Mouse (Mus musculus): ENCODE data around the gene Prkn.

Gene Prkn

DNA sequence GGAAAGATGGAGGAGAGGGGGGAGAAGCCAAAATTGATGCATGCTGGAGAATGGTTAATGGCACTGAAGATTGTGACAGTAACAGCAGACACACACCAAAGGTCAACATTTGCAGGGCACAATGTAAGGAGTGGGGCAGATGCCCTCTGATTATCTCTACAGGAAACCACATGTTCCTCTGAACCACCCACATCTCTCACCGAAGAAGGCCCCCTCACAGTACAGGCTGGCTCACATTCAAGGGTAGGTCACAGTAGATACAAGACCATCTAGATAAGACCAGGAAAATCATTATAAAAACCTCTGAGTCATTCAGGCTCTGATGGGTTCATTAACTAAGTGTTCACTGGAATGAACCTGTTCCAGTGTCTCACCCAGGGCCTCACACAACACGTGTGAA, 1005.3 kb downstream of the Prkn start:
- no peak for DNase-seq (ENCODE audit: low spot score)

DNA sequence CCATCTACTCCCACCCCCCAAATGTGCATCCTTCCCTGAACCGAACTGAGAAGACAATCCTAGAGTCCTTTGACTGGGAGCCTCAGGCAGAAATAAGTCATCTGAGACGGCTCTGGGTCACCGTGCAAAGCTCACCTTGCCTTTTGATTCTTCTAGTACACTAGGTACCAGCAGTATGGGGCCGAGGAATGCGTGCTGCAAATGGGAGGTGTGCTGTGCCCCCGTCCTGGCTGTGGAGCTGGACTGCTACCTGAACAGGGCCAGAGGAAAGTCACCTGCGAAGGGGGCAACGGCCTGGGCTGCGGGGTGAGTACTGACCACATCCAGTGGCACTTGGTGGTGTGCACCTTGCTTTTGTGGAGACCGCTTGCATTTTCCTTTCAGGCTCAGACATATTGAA, 1014.4 kb downstream of the Prkn start:
- DNase-seq (ENCODE audit: low spot score), result no peak

DNA sequence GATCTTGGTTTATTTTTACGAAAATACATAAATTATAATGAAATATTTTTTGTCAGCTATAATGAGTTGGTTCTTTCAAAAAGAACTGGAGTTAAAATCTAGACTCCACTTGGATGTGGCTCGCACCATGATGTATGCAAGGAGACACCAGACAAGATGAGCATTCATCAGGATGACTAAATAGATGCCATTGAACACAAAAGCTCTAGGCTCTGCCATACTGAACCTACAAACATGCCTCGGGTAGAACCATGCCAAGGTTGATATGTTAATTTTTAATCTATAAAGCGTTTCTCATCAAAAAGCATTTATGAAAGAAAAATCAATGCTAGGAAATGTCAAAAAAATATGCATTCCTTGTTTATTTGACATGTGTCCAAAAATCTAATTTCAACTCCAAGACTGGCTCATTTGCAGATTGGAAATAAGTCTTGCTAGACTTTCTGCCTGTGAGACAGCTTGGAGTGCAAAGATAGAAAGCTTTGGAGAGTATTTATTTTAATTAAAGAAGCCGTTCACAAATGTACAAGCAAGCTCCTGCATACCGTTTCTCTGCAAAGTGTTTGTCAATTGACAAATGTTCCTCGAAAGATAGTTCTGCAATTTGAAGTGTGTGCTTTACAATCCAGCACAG, 1018.7 kb downstream of the Prkn start:
- no peak for DNase-seq (ENCODE audit: low spot score)

DNA sequence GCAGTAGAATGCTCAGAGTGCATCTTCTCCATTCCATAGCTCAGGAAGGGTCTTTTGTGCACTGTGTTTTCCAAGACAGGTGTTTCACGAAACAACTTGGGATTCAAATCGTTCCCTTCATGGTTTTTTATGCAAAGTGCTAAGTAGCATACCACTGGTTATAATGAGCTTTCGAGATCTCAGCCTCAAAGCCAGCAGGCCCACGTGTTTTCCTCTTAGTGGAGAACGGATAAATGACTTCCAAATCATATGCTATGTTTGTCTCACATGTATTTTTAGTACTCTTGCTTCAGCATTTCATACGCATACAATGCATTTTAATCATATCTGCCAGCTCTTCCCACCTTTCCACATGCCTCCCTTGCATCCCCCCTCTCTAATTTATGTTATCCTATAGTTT, 1021.0 kb downstream of the Prkn start:
- DNase-seq (ENCODE audit: low spot score), result no peak

DNA sequence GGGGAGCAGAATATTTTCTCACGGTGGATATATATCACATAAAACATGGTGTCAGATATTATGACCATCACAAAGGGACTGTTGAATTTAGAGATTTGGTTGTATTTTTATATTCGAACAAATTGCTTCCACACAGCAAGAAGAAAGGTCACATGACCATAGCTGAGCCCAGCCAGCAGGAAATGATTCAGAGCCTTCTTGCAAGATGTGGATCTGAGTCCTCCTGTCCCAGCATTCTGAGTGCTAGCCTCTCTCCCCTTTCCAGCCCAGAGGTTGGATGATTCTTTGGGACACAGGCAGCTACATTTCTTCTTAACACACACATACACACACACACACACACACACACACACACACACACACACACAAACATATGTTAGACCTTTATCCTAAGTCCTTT, 1022.2 kb downstream of the Prkn start:
- DNase-seq (ENCODE audit: low spot score), result no peak

DNA sequence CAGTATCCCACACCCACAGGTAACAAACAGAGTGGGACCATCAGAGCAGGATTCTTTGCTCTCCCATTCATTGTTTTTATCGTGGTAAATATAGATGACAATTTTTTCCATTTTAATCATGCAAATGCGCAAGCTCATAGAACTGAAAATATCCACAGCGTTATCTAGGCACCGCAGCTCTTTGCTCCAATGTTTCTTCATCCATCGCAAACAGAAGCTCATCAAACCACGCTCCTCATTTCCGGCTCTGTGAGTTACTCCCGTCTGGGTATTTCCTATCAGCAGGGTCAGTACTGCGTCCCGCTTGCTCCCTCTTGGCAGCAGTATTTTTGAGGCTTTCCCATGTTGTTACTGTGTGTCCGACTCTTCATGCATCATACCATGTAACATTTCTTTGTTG, 1022.8 kb downstream of the Prkn start:
- DNase-seq (ENCODE audit: low spot score), result no peak

DNA sequence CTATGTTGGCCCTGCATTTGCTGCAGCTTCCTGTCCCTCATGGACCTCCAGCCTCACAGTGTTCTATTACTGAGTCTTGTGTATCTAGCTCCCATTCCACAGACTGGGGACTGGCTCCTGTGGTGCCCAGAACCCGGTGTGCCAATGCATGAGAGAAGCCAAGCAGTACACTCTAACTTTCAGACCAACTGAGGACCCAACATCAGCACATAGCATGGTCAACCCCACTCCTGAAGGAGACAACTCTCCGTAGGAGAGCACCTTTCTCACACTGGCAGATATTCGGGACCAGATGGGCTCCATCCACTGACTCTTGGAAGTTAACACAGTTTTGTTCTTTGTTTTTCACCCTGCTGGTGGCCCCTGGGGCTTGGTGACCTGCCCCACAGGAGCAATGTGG, 1026.0 kb downstream of the Prkn start:
- no peak for DNase-seq (ENCODE audit: low spot score)

DNA sequence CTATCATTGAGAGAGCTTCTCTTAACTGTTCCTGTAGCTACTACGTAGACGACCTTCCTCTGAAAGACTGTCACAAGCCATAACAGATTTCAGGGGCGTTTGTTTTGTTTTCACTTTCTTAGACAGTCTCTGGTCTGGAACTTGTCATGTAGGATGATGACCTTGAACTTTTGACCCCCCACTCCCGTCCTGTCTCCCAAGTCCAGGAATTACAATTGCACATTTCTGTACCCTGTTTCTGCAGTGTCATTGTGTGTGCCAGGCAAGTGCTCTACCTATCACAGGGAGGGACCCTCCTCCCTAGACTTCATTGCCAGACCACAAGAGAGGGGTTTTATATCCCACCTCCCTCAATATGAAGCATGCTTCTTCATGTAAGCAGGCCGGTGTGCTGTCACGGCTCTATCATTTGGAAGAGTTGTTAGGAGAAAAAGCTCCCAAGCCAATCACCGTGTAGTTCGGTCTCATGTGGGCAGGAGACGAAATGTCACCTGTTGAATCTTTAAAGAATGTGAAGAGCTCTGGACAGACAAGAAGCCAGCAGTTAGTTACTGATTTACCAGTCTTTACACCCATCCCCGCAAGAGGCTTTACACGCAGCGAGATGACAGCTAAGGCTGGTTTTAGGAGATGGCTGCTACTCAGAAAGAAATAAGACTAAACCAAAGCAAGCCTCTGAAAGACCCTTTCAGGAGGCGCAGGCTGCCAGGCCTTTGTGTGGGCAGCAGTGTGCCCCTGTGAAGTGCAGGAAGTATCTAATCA, 1027.3 kb downstream of the Prkn start:
- no peak for DNase-seq (ENCODE audit: low spot score)

DNA sequence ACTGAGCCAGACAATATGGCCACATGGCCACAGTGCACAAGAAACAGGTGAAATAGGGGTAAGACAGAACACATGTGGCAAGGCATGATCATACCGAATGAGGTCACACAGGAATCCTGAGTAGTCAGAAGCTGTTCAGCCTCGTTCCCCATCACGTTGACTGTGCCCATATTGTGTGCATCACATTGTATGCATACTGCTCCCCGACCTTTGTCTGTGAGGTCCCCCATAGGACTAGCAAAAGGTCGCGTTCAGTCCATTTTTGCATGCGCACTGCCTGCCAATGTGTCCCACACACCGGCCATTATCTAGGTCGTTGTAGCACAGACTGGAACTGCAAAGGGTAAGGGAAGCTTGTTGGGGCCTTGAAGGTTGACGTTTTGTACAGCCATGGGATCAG, 1030.4 kb downstream of the Prkn start:
- DNase-seq (ENCODE audit: low spot score), result no peak

DNA sequence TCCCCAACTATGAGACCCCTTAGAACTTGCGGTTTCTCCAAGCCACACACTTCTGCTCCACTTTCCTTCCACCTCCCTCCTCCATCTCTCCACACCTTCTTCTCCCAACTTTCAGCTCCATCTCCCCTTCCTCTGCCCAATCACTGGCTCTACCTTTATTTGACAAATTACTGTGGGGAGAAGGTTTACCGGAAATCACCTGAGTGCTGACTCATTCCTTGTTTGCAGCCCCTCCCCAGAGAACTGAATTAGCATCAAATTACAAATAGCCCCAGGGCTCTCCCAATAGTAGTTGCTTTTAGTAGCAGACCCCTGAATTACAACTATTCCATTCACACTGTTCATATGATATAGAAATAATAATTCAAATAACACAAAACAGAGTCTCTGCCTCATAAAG, 1036.1 kb downstream of the Prkn start:
- no peak for DNase-seq (ENCODE audit: low spot score)

DNA sequence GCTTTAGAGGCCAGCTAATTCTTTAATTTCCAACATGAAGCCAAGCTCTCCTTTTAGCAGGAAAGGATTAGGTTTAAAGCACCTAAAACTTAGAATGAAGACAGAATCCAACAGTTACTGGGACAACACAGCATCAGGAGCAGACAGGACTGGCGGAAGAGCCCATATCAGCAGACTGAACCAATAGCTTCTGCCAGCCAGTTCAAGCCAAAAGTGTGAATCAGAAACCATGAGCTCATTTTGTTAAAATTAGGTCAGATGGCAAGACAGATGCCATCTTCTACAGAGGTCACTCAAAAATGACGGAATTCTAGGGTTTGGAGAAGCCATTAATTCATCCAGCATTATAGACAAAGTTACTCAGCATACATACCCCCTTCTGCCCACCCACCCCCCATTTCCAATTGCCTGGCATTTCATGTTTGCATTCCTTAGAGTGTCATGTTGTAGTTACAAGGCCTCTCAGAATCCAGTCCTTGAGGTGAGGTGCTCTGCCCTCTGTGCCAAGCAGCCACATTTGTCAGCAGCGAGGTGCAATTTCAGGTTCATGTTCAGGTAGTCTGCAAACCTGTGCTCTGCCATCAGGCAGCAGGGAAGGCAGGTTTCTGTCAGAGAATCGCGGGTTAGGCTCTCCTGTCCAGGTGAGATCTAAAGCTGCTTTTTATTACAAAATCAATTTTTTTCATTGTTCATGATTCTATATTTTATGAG, 1041.1 kb downstream of the Prkn start:
- DNase-seq (ENCODE audit: low spot score), result no peak

DNA sequence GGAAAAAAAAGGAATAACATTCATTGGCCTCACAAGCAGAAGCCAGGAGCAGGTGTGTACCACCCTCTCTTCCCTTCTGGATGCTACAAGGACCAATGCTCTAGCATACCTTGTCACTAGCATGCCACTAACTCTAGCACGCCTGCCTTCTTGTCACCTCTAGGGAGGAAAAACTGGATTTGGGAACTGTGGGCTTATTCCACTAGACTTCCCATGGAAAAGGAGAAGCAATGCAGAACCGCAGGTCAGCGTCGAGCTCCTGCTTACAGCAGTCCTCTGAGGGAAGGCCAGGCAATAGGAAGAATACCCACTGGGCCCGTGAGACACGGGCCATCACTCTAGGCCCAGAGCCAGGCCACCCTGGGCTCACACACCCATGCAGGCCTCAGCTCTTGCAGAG, 1045.4 kb downstream of the Prkn start:
- no peak for DNase-seq (ENCODE audit: low spot score)

DNA sequence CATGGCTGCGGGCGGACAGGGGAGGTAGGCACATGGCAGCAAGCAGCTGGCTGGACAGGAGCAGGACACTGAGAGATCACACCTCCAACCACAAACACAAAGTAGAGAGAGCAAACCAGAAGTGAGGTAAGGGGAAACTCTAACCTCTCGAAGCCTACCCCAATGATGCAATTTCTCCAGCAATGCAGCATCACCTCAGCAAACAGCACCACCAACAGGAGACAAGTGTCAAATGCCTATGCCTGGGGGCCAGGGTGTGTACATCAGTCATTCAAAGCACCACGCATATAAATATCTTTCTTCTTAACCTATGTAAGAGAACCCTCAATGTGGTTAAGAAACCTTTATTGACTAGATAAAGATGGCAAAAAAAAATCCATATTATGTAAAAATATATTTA, 1046.8 kb downstream of the Prkn start:
- DNase-seq (ENCODE audit: low spot score), result no peak

DNA sequence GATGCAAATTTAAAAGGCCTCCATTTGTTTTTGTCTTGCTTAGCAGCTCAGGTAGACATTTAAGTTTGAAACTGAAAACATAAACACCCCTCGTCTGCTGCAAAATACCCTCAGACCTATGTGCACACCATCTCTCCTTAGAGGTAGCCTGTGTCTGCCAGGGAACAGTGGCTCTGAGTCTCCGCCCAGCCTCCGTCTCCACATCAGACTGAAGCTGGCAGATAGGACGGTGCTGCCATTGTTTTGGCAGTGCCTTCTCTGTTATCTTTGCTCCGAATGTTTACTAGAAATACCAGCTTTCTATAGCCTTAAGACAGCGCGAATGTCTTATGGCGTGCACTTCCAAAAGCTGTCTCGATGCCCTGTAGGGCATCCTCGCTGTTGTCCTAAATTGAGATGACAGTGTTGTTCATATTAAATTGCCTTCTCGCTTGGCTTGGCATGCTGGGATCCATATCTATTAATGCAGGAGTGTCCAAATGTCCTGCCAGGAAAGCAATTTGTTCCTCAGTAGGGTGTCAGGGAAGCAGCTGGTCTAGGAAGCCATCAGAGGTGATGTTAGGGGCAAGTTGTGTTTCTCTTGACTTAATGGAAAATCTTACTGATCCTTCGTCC, 1047.5 kb downstream of the Prkn start:
- DNase-seq (ENCODE audit: low spot score), result no peak

DNA sequence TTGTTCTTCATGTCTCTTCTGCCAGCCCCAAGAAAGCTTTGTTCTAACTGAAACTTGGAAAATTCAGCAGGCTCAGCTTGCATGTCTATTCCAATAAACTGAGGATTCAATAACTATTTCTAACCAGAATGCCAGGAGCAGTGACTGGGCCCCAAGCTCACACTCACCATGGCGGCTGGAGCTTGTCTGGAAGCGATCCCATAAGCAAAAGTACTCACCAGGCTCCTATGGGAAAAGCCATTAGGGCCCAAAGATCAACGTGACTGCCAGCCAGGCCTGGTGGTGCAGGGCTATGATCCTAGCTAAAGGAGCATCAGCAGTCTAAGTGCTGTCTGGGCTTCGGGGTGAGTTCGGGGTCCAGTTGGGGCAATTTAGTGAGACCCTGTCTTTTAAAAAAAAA, 1048.6 kb downstream of the Prkn start:
- DNase-seq (ENCODE audit: low spot score), result no peak

DNA sequence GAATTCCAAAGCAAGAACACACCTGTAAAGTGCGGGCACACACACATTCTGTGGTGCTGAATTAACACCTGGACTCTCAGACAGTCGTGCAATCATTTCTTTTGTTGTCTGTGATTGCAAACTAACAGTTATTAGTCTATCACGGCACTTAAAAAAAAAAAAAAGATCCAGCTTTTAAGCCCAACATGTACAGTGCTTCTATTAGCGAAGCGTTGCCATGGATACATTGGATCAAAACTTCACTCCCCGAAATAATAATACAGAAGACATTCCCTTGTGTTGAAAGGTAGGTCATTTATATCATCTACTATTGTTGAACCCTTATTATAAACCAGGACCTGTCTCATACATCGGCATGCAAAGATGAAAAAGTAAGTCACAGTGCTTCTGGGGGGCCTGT, 1060.1 kb downstream of the Prkn start:
- no peak for DNase-seq (ENCODE audit: low spot score)

DNA sequence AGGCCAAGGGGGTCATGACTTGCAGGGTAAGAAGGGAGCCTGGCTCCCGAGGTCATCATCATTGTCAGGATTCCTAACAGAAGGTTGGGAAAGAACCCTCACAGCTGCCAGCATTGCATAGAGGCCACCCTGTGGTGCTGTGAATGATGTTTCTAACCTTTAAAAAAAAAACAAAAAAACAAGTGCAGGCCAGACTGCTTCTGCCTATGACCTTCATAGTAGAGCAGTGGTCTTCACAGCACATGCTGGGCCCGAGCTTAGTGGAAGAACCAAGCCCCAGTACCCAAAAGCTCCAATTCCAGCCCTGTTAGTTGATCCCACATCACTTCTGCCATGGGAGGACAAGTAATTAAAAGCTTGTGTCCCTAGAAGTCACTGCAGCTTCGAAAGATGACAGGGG, 1061.5 kb downstream of the Prkn start:
- DNase-seq (ENCODE audit: low spot score), result no peak

DNA sequence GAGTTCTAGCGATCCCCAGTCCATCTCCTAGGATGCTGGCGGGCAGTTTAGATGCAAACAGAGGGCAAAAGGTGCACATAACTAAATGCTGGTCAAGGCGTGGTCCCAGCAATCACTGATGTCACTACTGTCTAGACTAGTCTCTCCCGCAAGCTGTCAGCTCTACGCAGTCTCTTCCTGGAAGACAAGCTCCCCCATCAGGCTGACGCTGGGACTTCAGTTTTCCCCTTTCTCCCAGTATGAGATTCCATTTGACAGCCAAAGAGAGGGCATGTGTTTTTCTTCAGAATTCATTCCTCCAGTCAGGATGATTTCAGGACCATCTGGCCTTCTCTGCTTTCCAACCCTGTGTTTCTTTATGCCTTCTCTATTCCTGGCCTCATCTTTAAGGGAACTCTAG, 1062.8 kb downstream of the Prkn start:
- DNase-seq (ENCODE audit: low spot score), result no peak

DNA sequence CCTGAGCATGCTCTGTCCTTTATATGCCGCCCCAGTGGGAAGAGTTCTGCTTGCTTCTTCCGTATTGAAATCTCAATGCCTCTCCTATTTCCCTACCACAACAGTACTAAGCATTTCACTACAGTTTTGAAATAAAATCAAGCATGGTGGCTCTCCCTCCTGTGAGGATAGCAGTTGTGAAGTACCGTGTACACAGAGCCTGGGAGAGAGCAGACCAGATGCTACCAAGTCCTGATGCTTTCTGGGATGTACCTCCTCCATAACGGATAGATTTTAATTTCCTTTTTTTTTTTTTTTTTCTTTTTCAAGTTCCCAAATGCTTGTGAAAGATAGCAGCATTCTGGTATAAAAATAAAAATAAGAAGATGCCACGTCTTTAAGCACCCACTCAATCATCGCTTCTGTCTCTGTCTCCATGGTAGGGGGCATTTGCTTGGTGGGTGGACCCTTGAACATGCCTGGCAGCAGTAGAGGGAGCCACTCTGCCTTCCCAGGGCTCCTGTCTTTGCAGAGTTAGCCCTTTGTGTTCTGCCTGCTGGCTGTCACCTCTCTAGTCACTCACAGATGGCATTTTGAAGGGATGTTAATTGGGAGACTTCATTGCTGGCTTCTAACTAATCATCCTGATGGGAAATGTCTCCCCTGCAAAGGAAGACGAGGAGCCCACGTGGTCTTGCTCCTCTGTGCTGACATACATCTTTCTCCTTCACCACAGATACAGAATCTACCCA, 1070.6 kb downstream of the Prkn start:
- no peak for DNase-seq (ENCODE audit: low spot score)

DNA sequence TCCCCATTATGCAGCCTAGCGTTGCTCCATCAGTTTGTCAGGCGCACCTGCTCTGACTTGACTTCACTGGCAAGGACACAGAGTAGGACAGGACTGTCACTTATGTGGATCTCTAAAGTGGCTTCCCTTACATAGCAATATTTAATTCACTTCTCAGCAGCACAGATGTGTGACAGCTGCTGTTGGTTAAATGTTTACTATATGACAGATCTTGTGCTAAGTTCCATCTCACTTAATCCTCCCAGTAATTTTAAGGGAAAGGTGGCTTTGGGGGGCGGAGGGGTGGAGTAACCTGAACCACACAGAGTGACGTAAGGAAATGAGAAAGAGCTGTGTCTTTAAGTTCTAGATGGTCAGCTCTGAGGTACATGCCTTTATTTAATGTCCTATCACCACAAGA, 1072.0 kb downstream of the Prkn start:
- no peak for DNase-seq (ENCODE audit: low spot score)

DNA sequence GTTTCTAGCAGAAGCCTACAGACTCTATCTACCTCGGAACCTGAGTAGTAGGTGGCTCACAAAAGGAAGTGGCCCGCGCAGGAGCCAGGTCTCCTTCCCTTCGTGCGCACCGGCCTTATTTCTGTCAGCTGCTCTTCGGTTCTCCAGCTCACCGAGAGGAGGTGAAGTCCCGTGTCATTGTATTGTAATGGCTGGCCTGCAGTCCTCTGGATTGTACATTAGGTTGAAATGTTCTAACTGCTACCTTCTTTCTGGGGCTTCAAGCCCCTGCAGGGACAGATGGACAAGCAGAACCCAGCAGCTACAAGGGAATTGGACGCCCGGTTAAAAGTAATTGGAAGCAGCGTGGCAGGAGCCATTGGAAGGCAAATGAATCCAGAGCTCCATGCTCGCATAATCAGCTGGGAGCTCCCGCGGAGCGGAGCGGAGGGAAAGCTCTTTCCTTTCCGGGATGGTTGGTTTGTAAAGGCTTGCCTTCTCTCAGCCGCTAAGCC, 1072.7 kb downstream of the Prkn start:
- DNase-seq (ENCODE audit: low spot score), result no peak

DNA sequence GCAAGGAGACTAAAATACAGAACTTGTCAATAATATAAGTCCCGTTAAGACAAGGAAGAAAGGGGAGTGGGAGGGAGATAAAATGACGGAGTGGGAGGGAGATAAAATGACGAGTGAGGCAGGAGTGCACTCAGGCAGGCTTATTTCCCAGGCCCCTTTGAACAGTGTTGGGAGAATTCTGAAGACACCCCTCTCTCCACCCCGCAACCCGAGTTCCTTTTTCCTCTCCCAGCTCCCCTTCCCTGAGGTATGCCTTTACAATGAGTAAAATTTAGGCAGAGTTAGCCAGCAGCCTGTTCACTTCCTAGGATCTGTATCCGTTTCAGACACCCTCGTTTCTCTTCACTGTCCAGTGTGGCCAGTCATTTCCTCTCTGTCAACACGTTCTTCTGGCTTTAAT, 1073.4 kb downstream of the Prkn start:
- DNase-seq (ENCODE audit: low spot score), result no peak
